Mouse (Mus musculus): ENCODE data around the gene Smtnl2. TPM values are rescaled to one million over a fixed set of nuclear protein-coding genes. Genes with fewer than 3 reads are reported as not detected.

Gene Smtnl2
- total RNA-seq, 2 experiments from 2014 or later, result 0.68 to 1.5 TPM

- intact Hi-C loops (cut with DNase I), result no loop called here
Measured at GRCm38 (mm10) chr11:72407574-72407973, 3.9 kb downstream of the Smtnl2 start.

GRCm38 (mm10) chr11:72407081-72407480, 4.4 kb downstream of the Smtnl2 start:
- intact Hi-C loops (cut with DNase I), result no loop called here

More at GRCm38 (mm10) chr11:72407574-72407973, 3.9 kb downstream of the Smtnl2 start:
- no peak for DNase-seq (ENCODE audit: low spot score in 2 of 2)

GRCm38 (mm10) chr11:72406079-72406675, 5.3 kb downstream of the Smtnl2 start:
- intact Hi-C loops (cut with DNase I), result no loop called here
- DNase-seq (ENCODE audit: low spot score in 2 of 2), result no peak

More at GRCm38 (mm10) chr11:72407081-72407480, 4.4 kb downstream of the Smtnl2 start:
- DNase-seq (ENCODE audit: low spot score in 2 of 2), result no peak

GRCm38 (mm10) chr11:72405532-72405931, 6.0 kb downstream of the Smtnl2 start:
- no peak for DNase-seq (ENCODE audit: low spot score in 2 of 2)
- intact Hi-C loops (cut with DNase I), result no loop called here

- intact Hi-C loops (cut with DNase I), result no loop called here
- DNase-seq (ENCODE audit: low spot score in 2 of 2), result no peak
Measured at GRCm38 (mm10) chr11:72402969-72403368, 8.5 kb downstream of the Smtnl2 start.

- no peak for DNase-seq (ENCODE audit: low spot score in 2 of 2)
- intact Hi-C loops (cut with DNase I), result no loop called here
Measured at GRCm38 (mm10) chr11:72402017-72402416, 9.5 kb downstream of the Smtnl2 start.

GRCm38 (mm10) chr11:72401068-72401467, 10.4 kb downstream of the Smtnl2 start:
- intact Hi-C loops (cut with DNase I), result no loop called here
- no peak for DNase-seq (ENCODE audit: low spot score in 2 of 2)

GRCm38 (mm10) chr11:72397811-72398525, 13.5 kb downstream of the Smtnl2 start:
- no peak for DNase-seq (ENCODE audit: low spot score in 2 of 2)
- intact Hi-C loops (cut with DNase I), result no loop called here

- DNase-seq (ENCODE audit: low spot score in 2 of 2), result no peak
- intact Hi-C loops (cut with DNase I), result no loop called here
Measured at GRCm38 (mm10) chr11:72397072-72397471, 14.4 kb downstream of the Smtnl2 start.

GRCm38 (mm10) chr11:72396621-72397020, 14.9 kb downstream of the Smtnl2 start:
- intact Hi-C loops (cut with DNase I), result no loop called here
- no peak for DNase-seq (ENCODE audit: low spot score in 2 of 2)

GRCm38 (mm10) chr11:72395652-72396051, 15.9 kb downstream of the Smtnl2 start:
- DNase-seq (ENCODE audit: low spot score in 2 of 2), result no peak
- intact Hi-C loops (cut with DNase I), result no loop called here

GRCm38 (mm10) chr11:72394694-72395093, 16.8 kb downstream of the Smtnl2 start:
- DNase-seq (ENCODE audit: low spot score in 2 of 2), result no peak
- intact Hi-C loops (cut with DNase I), result no loop called here

GRCm38 (mm10) chr11:72393669-72394068, 17.8 kb downstream of the Smtnl2 start:
- intact Hi-C loops (cut with DNase I), result no loop called here
- no peak for DNase-seq (ENCODE audit: low spot score in 2 of 2)

GRCm38 (mm10) chr11:72393243-72393642, 18.3 kb downstream of the Smtnl2 start:
- intact Hi-C loops (cut with DNase I), result no loop called here
- no peak for DNase-seq (ENCODE audit: low spot score in 2 of 2)

- intact Hi-C loops (cut with DNase I), result no loop called here
- DNase-seq (ENCODE audit: low spot score in 2 of 2), result no peak
Measured at GRCm38 (mm10) chr11:72391181-72391580, 20.3 kb downstream of the Smtnl2 start.

- DNase-seq (ENCODE audit: low spot score in 2 of 2), result no peak
- intact Hi-C loops (cut with DNase I), result no loop called here
Measured at GRCm38 (mm10) chr11:72389407-72390142, 21.9 kb downstream of the Smtnl2 start.

- no peak for DNase-seq (ENCODE audit: low spot score in 2 of 2)
- intact Hi-C loops (cut with DNase I), result no loop called here
Measured at GRCm38 (mm10) chr11:72388113-72388529, 23.4 kb downstream of the Smtnl2 start.

GRCm38 (mm10) chr11:72379351-72379750, 32.2 kb downstream of the Smtnl2 start:
- no peak for DNase-seq (ENCODE audit: low spot score in 2 of 2)
- intact Hi-C loops (cut with DNase I), result no loop called here

GRCm38 (mm10) chr11:72378222-72378621, 33.3 kb downstream of the Smtnl2 start:
- no peak for DNase-seq (ENCODE audit: low spot score in 2 of 2)
- intact Hi-C loops (cut with DNase I), result no loop called here

GRCm38 (mm10) chr11:72376562-72376961, 35.0 kb downstream of the Smtnl2 start:
- DNase-seq (ENCODE audit: low spot score in 2 of 2), result no peak
- intact Hi-C loops (cut with DNase I), result no loop called here
